Mouse (Mus musculus) megakaryocyte, adult 5-6 weeks (primary cell): ENCODE measurements around the gene Zfp280d. TPM values are rescaled to one million over a fixed set of nuclear protein-coding genes. Genes with fewer than 3 reads are reported as not detected.

Experiments used
- ATAC-seq: 2 replicates; pipeline ENCODE4 v1.8.0; 2016; ENCODE audit warnings: mild to moderate bottlenecking, inconsistent platforms; ENCODE audit not compliant: poor library complexity, severe bottlenecking
- total RNA-seq, 2 experiments: library from RNA; stranded (forward) in 1 of 2; stranded (reverse) in 1 of 2; fragments of 153-499, 151-499 nt in 1 of 2; fragments of 221-1000, 200-1000 nt in 1 of 2; gene quantifications; 2 replicates each; pipeline versions ENCODE4 v1.2.3 to v1.2.4; 2015 to 2017

Zfp280d gene
- total RNA-seq, 2 experiments from 2014 or later = 32.3 to 56.7 TPM

- ATAC-seq = no peak
These were observed 137.1 kb downstream of the Zfp280d start for GRCm38 (mm10) chr9:72411746-72412145.

Other genes starting within 250 kb of the Zfp280d start
- gene Tcf12, start 163.0 kb upstream of the Zfp280d start, total RNA-seq (2015) = 56.3 and 62.2 TPM in 2 replicates
- 31.6 and 37.6 TPM in 2 replicates for gene Tcf12, start 163.0 kb upstream of the Zfp280d start, total RNA-seq (2017)
- gene Mns1, start 163.2 kb downstream of the Zfp280d start, total RNA-seq (2015) = 21.0 and 25.9 TPM in 2 replicates
- gene Mns1, start 163.2 kb downstream of the Zfp280d start, total RNA-seq (2017) = 29.4 and 31.4 TPM in 2 replicates
- gene Tex9, start 217.4 kb downstream of the Zfp280d start, total RNA-seq (2015) = 1.5 and 4.0 TPM in 2 replicates
- 5.4 and 5.9 TPM in 2 replicates for gene Tex9, start 217.4 kb downstream of the Zfp280d start, total RNA-seq (2017)